Mouse (Mus musculus): ENCODE data around the gene Coro7. TPM values are rescaled to one million over a fixed set of nuclear protein-coding genes. Genes with fewer than 3 reads are reported as not detected.
"Not testable (repeated sequence)": the region's sequence is repeated elsewhere in the genome, so short reads cannot be mapped to it uniquely, and the experiment has no call there.

Gene Coro7
- total and polyA plus RNA-seq, 2 experiments from 2014 or later: 28.7 to 31.1 TPM

DNA sequence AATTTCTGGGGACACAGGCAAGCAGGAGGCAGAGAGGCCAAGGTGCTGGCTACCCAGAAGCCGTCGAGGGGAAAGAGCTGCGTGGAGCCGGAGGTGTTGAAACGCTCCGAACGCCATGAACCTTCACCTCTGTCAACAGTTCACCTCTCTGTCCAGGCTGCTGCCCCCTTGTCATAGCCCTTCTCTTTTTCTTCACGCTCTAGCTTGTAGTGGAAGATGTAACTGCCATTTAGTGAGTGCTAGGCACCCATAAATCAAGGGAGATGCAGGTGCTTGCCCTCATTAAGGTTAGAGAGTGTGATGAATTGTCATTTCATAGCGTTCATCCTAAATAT, 4.8 kb upstream of the Coro7 start:
- peak overlapping the region; percentile 71 for H3K27ac ChIP-seq (ENCODE audit: low read depth, low read length)
- H3K4me3 ChIP-seq (ENCODE audit: low read depth, low read length): peak overlapping the region; percentile 92
- TF ChIP-seq CTCF (IDR thresholded peaks at IDR 0.05): no peak
- peak overlapping the region; percentile 91 for H3K9ac ChIP-seq (replicated peaks; ENCODE audit: low read length, poor library complexity, severe bottlenecking)
- no peak for DNase-seq (ENCODE audit: low spot score)
- peak overlapping the region; percentile 88 for H3K4me2 ChIP-seq (ENCODE audit: low read depth, low read length, poor library complexity, severe bottlenecking)
- peaks cover 4% of the 10 kb centered on the region; the same call in 1 of the 2 replicates for H3K4me1 ChIP-seq (ENCODE audit: insufficient read depth, low read length)
- H3K27me3 ChIP-seq (ENCODE audit: insufficient read depth, low read length): no peaks in the 10 kb centered on the region
- peaks cover 11% of the 10 kb centered on the region; the same call in 1 of the 2 replicates for H3K36me3 ChIP-seq (ENCODE audit: insufficient read depth, low read length)
- peak; percentile 12; the same call in 1 of the 2 replicates for ATAC-seq (ENCODE audit: low FRiP score)
- 1% methylated on average over 9 of the region's 9 CpGs for WGBS
- no peaks in the 10 kb centered on the region for H3K9me3 ChIP-seq (ENCODE audit: low read length)

DNA sequence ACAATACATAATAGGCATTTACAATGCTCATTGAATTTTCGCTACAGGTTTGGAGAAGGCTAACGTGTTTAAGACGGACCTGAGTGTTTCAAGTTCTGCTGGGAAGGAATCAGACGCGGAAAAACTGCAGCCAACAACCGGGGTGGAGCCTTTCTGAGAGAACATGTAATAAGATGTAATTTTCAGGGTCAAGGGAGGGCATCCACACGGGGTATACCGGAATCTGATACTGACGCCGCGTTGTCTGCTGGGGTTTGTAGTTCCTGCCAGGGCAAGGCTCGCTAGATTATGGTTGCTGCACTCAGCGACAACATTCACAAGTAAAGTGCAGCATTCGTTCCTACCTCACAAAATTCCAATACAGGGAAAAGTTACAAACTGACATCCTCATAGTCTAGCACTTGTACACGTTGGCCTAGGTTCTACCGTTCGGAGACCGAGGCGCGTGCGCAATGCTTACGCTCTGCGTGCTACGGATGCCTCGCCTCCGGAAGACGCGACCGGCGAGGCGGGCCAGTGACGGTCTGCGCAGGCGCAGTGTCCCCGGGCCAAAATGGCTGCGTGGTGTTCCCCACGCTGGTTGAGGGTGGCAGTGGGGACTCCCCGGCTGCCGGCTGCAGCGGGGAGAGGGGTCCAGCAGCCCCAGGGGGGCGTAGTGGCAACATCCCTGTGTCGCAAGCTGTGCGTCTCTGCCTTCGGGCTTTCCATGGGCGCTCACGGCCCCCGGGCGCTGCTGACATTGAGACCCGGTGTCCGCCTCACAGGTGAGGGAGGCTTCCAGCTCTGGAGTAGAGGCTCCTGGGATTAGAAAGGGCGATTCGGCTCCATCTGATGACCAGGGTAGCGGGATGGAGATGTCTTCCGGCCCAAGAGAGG, 4.2 kb upstream of the Coro7 start:
- no peaks in the 10 kb centered on the region for H3K27me3 ChIP-seq (ENCODE audit: insufficient read depth, low read length)
- H3K27ac ChIP-seq (ENCODE audit: low read depth, low read length): peak overlapping the region; percentile 71
- H3K9me3 ChIP-seq (ENCODE audit: low read length): no peaks in the 10 kb centered on the region
- H3K4me2 ChIP-seq (ENCODE audit: low read depth, low read length, poor library complexity, severe bottlenecking): peak overlapping the region; percentile 88
- ATAC-seq (ENCODE audit: low FRiP score) (peak; percentile 90), DNase-seq (ENCODE audit: low spot score) (peak; percentile 96)
- peak overlapping the region; percentile 92 for H3K4me3 ChIP-seq (ENCODE audit: low read depth, low read length)
- no peak; the same call in 1 of the 2 replicates for TF ChIP-seq CTCF (IDR thresholded peaks at IDR 0.05)
- H3K4me1 ChIP-seq (ENCODE audit: insufficient read depth, low read length): peaks cover 6% of the 10 kb centered on the region
- peak overlapping the region; percentile 91 for H3K9ac ChIP-seq (replicated peaks; ENCODE audit: low read length, poor library complexity, severe bottlenecking)
- H3K36me3 ChIP-seq (ENCODE audit: insufficient read depth, low read length): 0 out of 2 replicates have a peak, but pooled peaks cover 6% of the 10 kb centered on the region
- WGBS: under 1% methylated on average over 54 of the region's 54 CpGs

DNA sequence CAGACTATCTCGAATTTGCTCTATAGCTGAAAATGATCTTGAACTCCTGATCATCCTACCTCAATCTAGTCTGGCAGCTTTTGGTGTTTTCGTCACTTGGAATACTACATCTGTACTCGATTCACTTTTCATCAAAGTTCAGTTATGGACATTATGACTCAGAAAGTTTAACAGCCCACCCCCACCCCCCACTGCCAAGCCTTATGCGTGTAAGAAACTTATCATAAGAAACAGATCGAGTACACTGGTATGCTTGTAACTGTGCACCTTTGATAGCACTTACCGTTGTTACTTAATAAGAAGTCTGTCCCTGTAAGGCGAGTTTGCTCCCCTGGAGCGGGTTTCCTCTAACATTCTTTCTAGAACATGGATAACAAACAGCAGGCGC, 3.6 kb upstream of the Coro7 start:
- H3K4me3 ChIP-seq (ENCODE audit: low read depth, low read length): peak overlapping the region; percentile 92
- no peaks in the 10 kb centered on the region for H3K9me3 ChIP-seq (ENCODE audit: low read length)
- H3K36me3 ChIP-seq (ENCODE audit: insufficient read depth, low read length): 0 out of 2 replicates have a peak, but pooled peaks cover 5% of the 10 kb centered on the region
- no peaks in the 10 kb centered on the region for H3K27me3 ChIP-seq (ENCODE audit: insufficient read depth, low read length)
- H3K9ac ChIP-seq (replicated peaks; ENCODE audit: low read length, poor library complexity, severe bottlenecking): peak overlapping the region; percentile 91
- peaks cover 11% of the 10 kb centered on the region for H3K4me1 ChIP-seq (ENCODE audit: insufficient read depth, low read length)
- TF ChIP-seq CTCF (IDR thresholded peaks at IDR 0.05): no peak
- ATAC-seq (ENCODE audit: low FRiP score): no peak
- H3K4me2 ChIP-seq (ENCODE audit: low read depth, low read length, poor library complexity, severe bottlenecking): peak overlapping the region; percentile 88
- DNase-seq (ENCODE audit: low spot score): no peak
- peak overlapping the region; percentile 40; the same call in 1 of the 2 replicates for H3K27ac ChIP-seq (ENCODE audit: low read depth, low read length)
- WGBS: 31% methylated on average over 9 of the region's 9 CpGs

DNA sequence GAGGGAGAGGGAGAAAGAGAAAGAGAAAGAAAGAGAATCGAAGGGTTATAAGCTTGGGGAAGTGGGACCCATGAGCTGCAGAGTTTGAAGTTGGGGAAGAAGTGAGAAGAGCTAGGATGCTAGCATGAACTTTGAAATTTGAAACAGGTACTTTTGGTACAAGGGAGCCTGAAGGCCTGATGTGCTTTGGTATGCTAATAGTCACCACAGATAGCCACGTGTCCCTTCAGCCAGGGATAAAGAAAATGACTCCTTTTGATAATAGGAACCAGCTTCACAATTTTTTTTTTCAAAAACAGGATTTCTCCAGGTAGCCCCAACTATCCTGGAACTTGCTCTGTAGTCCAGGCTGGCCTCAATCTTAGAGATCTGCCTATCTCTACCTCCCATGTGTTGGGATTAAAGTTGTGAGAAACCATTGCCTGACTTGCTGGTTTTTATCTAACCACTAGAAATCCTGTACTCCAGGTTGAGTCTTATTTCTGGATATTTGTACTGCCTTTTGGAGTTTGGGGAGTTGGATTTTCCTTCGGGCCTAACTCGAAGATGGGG, 3.1 kb upstream of the Coro7 start:
- H3K27ac ChIP-seq (ENCODE audit: low read depth, low read length): no peak overlapping the region
- 0 out of 2 replicates have a peak overlapping the region, but pooled peaks have one; percentile 88 for H3K4me2 ChIP-seq (ENCODE audit: low read depth, low read length, poor library complexity, severe bottlenecking)
- DNase-seq (ENCODE audit: low spot score): no peak
- no peak for TF ChIP-seq CTCF (IDR thresholded peaks at IDR 0.05)
- H3K9me3 ChIP-seq (ENCODE audit: low read length): no peaks in the 10 kb centered on the region
- H3K27me3 ChIP-seq (ENCODE audit: insufficient read depth, low read length): no peaks in the 10 kb centered on the region
- no peak for ATAC-seq (ENCODE audit: low FRiP score)
- peaks cover 11% of the 10 kb centered on the region for H3K4me1 ChIP-seq (ENCODE audit: insufficient read depth, low read length)
- no peak overlapping the region for H3K4me3 ChIP-seq (ENCODE audit: low read depth, low read length)
- 82% methylated on average over 4 of the region's 4 CpGs for WGBS
- 0 out of 2 replicates have a peak, but pooled peaks cover 2% of the 10 kb centered on the region for H3K36me3 ChIP-seq (ENCODE audit: insufficient read depth, low read length)
- H3K9ac ChIP-seq (replicated peaks; ENCODE audit: low read length, poor library complexity, severe bottlenecking): no peak overlapping the region

DNA sequence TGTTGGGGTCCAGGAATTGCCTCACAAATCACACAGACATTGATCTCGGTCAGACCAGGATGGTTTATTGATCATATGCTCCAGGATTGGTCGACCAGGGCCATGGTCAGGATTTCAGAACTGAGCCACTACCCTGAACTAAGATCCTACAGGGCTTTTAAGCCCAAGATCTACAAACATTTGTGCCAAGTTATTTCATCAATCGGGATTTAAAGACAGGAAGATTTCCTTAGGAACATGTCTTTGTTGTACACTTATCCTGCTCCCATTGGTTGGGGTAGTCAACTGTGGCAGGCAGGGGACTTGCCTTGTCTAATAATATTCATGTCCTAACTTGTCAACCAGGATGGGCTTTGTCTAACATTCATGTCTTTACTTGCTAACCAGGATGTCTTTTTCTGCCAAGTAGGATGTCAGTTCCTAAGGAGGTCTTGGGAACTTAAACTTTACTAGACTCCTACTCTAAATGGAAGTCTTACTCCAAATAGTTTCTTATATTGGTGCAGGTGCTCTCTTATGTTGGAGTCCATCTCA, 1.4 kb upstream of the Coro7 start:
- not testable (repeated sequence) for H3K4me3 ChIP-seq (ENCODE audit: low read depth, low read length); H3K9me3 ChIP-seq (ENCODE audit: low read length); ATAC-seq (ENCODE audit: low FRiP score); DNase-seq (ENCODE audit: low spot score); H3K27me3 ChIP-seq (ENCODE audit: insufficient read depth, low read length); H3K27ac ChIP-seq (ENCODE audit: low read depth, low read length); H3K36me3 ChIP-seq (ENCODE audit: insufficient read depth, low read length); H3K4me2 ChIP-seq (ENCODE audit: low read depth, low read length, poor library complexity, severe bottlenecking); H3K9ac ChIP-seq (replicated peaks; ENCODE audit: low read length, poor library complexity, severe bottlenecking)
- WGBS: 85% methylated on average over 3 of the region's 3 CpGs
- H3K4me1 ChIP-seq (ENCODE audit: insufficient read depth, low read length): peaks cover 11% of the 10 kb centered on the region

DNA sequence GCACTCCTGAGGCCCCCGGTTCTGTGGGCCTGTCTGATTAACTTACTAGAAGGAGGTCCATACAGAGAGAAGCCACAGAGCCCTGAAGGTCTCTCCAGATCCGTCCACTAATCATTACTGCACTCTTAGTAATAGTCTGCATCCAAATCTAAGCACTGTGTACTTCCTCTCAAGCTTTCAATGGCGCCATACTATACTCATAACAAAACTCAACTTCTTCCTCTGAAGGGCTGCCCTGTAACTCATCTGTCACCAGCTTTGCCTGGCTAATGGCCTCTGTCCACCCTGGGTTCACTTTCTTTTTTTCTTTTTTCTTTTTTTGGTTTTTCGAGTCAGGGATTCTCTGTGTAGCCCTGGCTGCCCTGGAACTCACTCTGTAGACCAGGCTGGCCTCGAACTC, 1.5 kb downstream of the Coro7 start:
- Histone ChIP-seq H3K4me1 (ENCODE audit: insufficient read depth, low read length) (peaks cover 7% of the 10 kb centered on the region; the same call in 1 of the 2 replicates), H3K36me3 (ENCODE audit: insufficient read depth, low read length) (peaks cover 13% of the 10 kb centered on the region; the same call in 1 of the 2 replicates), H3K9me3 (ENCODE audit: low read length) (no peaks in the 10 kb centered on the region), H3K27me3 (ENCODE audit: insufficient read depth, low read length) (no peaks in the 10 kb centered on the region), H3K27ac (ENCODE audit: low read depth, low read length) (no peak overlapping the region), H3K4me2 (ENCODE audit: low read depth, low read length, poor library complexity, severe bottlenecking) (no peak overlapping the region), H3K4me3 (ENCODE audit: low read depth, low read length) (no peak overlapping the region), H3K9ac (replicated peaks; ENCODE audit: low read length, poor library complexity, severe bottlenecking) (no peak overlapping the region)
- no peak for TF ChIP-seq CTCF (IDR thresholded peaks at IDR 0.05)
- WGBS: 87% methylated on average over 5 of the region's 5 CpGs
- DNase-seq (ENCODE audit: low spot score): no peak
- no peak for ATAC-seq (ENCODE audit: low FRiP score)

Data from midbrain, postnatal 0 days (tissue).